Mouse (Mus musculus): ENCODE data around the gene Ren1.

DNA sequence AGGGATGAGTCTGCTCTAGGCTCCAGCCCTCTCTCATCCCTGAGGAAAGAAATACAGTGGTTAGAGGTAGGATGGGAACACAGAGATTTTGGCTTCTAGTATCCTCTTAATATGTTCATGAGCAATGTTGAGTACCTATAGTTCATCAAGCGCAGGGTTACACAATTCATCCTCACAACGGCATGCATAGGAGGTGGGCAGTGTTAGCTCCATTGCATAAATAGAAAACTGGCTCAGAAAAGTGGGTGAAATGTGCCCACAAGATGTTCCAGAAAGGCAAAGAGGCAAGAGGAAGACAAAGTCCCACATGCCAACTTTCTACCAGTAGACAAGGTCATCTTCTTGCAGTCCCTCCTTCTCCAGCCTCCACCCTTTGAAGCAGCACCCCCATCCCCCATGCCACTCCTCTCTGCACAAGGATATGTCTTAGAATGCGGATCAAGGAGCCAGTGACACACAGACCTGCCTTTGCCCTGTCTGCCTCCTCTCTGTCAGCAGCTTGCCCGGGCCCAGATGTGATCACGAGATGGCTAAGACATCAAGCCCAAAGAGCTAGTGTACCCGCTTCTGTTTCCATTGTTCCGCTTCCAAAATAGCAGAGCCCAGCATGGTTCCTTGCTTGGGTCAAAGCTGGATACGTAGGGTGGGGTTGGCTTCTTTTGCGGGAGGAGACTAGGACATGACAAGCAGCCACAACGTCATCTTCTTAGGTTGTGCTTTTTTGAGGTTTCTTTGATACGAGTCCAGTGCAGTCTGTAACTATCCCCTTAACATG lies 17.5 kb upstream of the Ren1 start:
- TF ChIP-seq POLR2A (IDR thresholded peaks at IDR 0.05; ENCODE audit: borderline replicate concordance, control insufficient read depth, low read depth, low read length) (no peak), CTCF (IDR thresholded peaks at IDR 0.05; ENCODE audit: control insufficient read depth, insufficient read depth, low read length) (no peak)

Data from bone marrow, adult 2 months (tissue).